Mouse (Mus musculus) cerebellum, postnatal 36 days (tissue): Measurements from ENCODE around the gene Hs2st1.

Experiments
- DNase-seq, 2 experiments: peaks; one replicate each; pipeline ENCODE4 v3.0.0; 2021 to 2022; ENCODE audit warnings: mixed read lengths in 2 of 2

The Hs2st1 gene

DNA sequence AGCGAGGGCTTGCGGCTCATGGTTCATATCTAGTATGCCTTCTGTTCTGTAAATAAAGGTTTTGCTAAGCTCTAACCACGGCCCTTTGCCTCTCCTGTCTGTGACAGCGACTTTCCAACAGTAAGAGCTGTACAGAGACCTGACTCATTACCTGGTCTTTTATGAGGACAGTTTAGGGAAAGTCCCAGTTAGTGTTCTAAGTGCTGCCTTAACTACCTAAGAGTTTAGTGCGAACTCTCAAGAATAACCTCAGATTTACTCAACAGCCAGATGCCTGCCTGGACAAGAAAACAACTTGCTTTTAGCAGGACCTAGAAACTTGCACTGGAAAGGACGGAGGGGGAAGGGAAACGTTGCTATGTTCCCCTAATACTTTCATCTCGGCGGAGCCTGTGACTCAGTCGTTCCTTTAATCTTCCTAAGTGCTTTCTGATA lies 137.8 kb downstream of the Hs2st1 start:
- no peak for DNase-seq

DNA sequence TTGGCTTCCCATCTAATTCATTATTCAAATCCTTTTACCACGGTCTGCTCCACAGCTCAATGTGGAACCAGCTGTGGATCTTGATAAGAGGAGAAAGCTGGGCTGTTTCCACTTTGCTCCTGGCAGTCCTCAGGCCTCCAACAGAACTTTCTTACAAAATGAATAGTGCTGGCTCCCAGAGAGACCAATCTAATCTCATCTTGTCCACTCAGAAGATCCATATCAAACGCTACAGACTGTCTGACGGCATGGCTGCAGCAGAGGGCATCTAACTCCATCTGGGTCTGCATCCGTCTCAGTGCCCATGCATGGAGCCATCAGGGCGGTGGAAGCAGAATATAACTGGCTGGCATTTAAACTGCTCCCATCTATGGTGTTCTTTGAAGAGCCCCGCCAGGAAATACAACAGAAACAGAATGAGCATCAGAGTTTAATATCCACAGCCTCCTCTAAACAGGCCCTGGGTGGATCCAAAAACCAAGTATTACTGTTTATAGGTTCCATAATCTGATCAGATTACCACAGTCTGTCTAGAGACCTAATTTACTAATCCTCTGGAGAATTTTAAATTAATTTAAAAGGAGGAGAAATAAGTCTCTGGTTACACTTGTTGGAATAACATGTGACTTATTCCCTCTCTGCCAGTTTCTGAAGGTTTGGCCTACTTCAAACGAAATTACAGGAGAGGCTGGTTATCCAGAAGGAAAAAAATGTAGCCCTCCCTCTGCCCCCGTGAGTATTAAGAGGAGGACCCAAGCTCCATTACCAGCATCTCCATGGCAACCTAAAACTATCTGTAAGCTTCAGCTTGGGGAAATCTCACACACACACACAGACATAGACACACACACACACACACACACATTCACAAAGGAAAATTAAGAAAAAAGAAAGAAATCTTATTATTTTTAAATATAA lies 141.2 kb downstream of the Hs2st1 start:
- DNase-seq = no peak

DNA sequence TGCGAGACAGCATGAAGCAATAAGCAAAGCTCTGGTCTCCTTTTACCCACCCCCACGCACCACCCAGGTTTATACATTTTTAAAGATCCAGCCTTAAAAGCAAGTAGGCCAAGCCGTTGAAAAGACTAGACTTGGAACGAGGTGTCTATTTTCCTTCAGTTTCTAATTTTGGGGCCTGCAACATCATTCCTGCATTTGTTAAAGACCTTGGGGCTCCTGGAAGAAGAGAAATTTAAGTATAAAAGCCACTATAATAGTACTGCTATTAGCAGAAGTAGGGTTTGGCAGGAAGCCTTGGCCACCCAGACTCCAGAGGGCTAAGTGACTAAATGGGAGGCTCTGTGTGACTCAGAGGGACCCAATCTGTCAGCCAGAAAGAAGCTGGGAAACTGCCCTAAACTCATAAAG lies 144.9 kb downstream of the Hs2st1 start:
- DNase-seq = peak; percentile 11 to 14

DNA sequence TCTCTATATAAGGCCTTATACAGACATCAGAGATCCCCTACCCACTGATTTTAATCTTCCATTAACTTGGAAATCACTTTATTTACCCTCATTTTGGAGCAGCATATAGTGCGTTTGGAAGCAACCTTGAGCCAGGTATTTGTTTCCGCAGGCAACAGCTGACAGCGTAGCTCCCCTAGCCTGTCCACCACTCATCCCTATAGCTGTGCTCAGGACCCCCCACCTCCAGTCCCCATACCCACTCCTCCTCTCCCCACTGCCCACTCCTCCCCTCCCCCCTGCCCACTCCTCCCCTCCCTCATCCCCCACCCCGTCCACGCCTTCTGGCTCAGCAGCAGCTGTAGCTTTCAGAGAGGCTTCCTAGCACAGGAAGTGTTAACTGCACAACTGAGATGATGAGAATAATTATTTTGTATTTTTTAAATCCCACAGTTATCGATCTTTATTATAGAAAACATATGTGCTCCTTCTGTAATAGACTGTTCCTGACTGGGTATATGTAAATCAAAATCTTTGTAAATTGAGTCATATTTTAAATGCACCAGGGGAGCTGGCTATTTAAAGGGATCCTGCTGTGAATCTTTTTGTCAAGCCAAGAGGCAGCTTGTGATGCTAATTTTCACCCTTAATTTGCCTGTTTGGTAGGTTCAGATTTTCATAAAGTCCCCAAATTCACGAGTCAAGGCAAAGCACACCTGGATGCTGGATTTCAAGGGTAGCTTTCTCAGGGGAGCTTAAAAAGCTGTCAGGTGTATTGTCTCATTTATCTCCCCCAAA lies 148.4 kb downstream of the Hs2st1 start:
- no peak for DNase-seq

DNA sequence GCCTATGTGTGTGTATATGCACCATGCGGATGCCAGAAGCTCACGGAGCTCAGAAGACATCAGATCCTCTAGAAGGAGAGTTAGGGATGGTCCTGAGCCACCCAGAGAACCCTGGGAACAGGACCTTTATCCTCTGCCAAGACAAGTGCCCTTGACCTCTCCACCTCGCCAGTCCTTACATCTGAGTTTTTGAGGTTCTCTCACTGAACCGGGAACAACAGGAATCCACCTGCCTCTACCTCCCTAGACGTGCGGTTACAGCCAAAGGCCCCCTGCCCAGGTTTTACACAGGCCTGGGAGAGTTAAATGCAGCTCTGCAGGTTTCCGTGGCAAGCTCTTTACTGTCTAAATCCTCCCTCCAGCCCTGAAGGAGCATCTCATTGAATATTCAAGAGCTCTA lies 156.2 kb downstream of the Hs2st1 start:
- DNase-seq = no peak

DNA sequence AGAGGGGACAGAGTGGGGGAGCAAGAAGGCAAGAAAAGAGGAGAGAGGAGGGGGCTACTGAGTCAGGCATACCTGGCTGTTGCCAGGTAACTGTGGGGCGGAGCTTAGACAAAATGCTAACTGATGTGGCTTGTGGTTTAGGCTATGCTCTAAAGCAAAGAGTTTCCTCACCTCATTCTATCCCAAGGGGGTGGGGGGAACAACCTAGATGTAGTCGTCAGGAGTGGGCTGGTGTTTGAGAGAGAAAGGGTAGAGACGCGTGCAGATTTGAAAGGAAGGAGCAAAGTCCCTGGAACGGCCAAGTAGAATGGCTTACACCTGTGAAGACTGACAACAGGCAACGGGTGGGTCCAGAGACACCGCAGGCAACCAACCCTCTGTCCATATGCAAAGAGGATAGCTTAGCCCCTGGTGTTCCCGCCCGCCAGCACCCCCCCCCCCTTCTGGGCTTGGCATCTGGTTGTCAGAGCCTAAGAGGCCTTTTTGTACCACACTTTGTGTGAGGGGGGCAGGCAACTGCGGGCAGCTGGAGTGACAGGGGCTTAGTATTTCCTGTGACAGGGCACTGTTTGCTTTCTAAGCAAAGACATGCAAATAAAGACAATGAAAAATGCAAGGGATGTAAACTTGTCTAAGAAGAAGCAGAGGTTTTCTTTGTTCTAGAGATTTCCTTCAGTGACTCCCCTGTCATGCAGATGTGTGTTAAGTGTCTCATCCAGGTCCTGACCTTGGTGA lies 157.3 kb downstream of the Hs2st1 start:
- DNase-seq = no peak

DNA sequence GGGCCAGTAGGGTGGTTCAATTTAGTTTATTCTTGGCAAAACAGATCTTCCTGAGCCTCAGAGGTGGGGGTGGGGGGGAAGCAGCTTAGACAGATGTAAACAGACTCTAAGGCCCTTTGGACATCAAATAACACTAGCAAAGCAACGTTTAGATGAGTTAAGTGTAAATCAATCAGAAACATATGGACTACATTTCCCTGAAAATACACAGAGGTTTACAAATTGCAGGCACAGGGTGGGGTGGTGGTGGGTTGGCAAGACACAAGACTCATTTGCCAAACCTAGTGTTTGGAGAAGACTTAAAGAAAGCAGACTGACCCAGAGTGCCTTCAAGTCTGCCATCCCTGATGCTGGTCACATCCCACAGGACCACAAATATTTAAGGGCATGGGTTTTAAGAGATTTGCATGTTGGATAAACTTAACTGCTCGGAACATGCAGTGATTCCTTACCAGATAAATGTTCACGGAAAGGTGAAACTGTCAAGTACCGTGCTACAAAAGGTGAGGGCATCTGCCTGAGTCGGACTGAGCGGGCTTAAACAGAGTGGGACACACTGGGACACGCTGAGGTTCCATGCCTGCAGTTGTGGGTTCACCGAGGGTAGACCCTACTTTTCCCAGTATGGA lies 158.2 kb downstream of the Hs2st1 start:
- DNase-seq = no peak

DNA sequence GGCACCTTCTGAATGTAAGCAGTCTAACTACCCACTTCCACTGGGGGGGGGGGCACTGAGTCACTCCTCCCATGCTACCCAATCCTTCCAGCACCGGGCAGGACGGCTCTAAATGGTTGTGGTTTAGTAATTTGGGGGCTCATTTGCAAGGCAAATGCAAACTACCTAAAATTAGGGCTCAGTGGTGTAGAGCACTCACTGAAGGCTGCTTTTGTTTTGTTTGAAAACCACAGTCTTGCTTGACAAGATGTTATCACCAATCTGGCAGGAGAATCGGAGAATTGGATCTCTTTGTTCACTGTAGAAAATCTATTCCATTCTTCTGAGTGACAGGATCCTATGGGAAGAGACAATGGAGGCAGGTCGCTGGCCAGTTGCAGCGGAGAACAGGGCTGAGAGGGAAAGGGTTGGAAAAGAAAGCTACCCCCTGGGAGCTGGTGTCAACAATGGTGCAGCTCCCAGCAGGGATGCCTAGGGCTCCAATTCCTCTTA lies 158.9 kb downstream of the Hs2st1 start:
- DNase-seq = no peak

DNA sequence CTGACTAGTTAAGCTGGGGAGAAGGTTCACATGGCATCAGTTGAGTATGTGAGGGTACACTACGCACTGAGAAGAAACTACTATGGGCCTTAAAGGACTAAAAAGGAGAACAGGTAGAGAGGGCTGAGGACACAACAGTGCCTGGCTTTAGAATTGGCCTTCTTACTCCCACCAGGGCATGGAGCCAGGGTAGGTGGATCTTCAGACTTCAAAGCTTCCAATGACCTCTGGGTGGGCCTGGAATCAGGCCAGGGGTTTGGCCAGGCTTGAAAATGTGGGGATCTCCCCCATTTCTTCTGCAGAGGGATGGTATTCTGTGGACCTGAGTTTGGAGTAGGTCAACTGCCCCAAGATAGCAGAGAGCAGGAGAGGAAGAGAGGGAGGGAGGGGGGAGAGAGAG lies 161.0 kb downstream of the Hs2st1 start:
- DNase-seq = no peak

DNA sequence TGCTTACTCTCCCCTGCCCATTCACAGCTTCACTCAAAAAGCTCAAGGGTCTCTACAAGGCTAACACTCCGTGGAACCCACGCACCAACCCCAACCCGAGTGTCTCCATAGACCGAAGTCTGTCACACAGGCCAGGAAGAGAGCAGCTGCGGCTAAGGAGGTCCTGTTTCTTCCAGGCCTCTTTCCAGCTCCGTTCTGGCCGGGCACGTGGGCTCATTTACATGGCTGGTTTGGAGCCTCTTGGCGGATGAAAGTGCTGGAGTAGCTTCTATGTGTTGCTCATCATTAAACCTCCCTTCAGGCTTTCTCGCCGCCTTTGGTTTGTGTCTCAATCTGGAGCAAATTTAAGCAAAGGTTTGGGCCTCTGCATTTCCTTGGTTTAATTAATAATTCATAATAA lies 164.7 kb downstream of the Hs2st1 start:
- no peak for DNase-seq

DNA sequence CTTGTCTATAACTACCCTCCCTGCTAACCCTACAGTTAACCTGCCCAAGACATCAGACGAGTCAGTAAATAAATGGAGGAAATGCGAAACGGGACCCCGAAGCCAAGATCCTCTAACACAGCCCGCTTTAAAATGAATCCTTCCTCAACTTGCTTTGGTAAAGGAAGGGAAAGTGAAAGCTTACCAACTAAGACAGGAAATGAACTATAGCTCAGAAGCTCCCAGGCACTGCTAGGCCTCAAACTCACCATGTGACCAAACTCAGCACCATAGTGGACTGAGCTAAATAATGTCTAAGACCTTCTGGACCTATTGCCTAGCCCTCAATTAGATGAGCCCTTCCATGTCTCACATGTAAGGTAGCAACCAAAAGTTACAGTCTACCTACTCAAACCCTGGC lies 168.7 kb downstream of the Hs2st1 start:
- DNase-seq = no peak

DNA sequence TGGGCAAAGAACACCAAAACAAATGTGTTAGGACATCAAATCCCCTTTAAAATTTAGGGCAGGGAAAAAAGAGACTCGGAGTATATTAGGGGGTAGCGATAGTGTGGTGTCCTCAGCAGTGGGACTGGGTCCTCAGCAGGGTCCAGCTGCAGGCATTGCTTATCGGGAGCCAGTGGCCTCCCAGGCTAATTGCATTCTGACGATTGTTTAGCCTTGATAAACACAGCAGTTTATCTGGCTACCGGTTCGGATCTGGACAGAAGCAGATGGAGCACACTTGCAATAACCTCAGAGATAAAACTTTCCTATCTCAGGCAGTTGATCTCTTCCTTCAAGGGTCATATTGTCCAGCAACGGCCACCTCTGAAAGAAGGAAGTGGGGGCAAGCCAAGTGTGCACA lies 169.1 kb downstream of the Hs2st1 start:
- DNase-seq = no peak

DNA sequence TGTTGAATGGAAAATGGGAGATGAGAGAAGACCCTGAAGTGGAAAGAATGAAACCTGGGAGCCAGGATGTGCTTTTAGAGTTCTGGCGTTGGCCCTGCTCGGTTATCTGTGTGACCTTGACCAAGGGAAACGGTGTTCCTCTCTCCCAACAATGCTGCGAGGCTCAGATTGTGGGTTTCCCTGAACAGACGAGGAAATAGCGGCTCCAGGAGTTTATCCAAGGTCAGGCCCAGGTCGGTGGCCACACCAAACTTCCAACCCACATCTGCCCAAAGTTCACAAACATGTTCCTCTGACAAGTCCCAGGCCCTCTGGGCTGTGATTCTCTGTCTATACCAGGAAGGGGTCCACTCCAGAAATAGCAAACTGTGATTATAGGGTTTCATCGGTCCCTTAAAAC lies 169.6 kb downstream of the Hs2st1 start:
- DNase-seq = no peak

DNA sequence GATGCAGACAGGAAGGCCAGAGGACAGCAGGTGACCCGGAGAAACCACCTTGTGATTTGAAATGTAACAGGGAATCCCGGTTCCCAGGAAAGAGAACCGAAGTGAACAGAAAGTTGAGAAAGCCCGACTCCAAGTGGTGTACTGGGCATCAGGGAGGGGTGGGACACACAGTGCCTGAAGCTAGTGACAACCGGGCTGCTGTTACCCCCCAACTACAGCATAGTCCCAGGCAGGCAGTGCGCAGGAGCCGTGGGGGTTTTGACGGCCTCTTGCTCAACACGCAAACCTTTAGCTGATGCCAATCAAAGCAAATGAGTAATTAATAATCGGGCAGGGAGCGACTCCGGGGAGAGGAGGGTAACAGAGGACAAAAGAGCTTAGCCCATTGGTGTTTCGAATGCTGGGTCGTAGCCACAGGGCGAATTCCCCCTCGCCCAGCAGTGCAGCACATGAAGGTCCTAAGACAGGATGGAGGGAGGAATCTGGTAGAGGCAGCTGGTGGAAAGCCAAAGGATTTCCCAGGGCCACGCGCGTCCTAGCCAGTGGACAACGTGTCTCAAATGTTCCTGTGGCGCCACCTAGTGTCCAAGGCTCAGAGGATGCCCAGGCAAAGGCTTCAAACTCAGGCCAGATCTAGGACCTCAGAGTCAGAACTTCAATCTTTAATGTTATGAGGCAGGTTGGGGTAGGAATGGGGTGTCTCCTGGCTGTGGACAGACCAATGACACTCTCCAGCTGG lies 170.5 kb downstream of the Hs2st1 start:
- DNase-seq = peak; percentile 79 to 81

DNA sequence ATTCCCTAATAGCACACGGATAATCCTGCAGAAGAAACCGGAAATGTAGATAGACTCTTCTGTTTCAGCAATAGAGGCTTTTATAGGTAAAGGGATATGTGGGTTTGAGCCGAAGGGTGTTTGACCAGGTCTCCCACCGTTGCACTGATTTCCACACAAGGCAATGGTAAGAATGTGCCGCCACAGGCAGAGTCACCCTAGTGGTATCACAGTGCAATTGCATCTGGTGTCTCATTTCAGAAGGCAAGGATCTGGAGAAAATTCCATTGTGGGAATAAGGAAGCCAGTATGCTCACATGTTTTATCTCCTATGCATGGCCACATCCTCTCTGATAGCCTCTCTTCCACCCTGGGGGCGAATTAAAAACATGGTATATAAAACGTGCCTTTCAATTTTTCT lies 171.8 kb downstream of the Hs2st1 start:
- DNase-seq = no peak

DNA sequence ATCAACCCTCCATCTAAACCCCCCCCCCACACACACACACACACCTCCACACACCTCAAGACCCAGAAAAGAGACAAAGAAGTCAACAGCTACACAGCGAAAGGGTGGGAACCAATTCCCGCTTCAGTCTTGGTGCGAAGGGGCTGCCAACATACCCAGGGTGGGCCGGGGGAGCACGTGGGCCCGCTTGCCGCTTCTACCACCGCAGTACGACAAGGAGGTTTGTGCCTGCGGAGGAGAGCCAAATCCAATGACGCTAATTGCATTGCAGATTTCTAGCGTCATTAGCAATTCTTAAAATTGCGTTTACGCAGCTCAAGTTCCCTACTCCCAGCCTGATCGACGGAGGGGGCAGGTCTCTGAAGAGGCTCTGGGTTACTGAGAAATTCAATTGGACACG lies 173.5 kb downstream of the Hs2st1 start:
- no peak for DNase-seq

DNA sequence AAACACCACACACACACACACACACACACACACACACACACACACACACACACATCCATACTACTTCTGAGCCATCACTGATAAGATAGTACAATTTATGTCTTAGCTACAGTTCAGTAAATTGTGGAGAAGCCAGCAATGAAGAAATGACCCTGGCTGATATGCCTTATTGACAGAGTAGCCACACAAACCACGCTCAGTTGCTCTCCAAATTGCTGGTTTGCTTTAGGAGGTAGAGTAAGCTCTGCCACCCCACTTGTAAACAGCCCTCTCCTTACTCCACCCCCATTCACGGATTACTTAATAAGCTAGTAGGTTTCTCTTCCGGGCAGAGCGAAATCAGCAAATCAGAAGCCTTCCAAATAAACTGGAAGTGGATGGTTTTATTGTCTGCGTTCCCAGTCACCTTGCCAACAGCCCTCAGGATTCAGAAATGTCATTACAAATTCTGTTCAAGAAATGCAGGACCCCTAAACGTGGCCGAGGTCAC lies 175.5 kb downstream of the Hs2st1 start:
- no peak for DNase-seq

DNA sequence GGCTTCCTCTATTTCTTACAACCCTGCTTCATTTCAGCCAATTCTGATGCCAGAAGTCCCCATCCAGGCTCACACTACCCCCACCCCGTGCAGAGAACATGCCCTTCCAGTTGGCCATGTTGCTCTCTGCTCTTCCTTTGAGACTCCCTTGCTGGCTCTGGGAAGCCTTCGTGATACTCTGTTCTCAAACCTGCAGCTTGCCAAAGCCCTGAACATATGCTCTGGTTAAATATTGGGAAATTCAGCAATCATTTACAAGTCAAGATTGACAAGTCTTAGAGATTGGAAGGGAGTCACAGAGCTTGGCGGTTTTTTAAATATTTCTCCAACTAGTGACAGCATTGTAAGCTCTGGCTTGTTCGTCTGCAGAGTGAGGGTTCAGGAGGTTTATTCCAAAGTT lies 183.5 kb downstream of the Hs2st1 start:
- no peak for DNase-seq

DNA sequence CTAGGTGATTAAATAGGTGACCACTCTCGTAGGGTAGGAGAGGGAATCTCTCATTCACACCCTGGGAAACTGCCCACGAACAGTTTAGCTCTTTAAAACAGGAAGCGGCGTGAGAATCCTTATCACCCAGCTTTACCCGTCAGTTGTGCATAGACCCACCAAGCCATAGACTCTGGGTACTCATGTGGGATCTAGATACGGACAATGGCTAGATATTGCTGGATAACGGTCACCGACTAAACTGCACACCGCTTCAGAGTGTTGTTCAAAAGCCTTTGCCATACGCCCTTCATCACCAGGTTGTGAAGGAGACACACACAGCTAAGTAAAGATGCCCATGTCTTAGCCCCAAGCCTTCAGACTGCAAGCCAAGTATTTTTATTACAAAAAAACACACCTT lies 185.3 kb downstream of the Hs2st1 start:
- no peak for DNase-seq

DNA sequence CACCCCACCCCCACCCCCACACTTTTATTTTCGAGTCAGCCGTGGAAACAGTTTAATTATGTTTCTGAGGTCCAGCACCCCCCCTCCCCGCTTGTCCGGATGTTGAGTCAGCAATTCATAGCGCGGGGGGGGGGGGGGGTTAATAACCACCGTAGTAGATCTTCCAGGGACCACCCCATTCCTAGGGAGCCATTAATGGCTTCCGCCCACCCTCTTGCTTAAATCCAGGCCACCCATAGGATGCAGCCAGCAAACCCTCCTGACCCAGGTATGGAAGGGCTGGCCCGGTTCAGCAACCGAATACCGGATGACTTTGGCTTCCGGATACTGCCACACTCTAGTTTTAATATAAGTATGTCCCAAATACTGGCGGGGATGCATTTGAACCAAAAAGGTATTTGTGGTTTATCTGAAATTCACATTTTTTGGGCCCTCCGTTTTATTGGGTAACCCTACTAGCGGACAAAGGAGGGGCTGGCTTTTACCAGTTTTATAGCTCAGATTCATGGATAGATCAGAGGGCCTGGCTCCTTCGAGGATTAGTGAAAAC lies 188.5 kb downstream of the Hs2st1 start:
- DNase-seq = no peak

DNA sequence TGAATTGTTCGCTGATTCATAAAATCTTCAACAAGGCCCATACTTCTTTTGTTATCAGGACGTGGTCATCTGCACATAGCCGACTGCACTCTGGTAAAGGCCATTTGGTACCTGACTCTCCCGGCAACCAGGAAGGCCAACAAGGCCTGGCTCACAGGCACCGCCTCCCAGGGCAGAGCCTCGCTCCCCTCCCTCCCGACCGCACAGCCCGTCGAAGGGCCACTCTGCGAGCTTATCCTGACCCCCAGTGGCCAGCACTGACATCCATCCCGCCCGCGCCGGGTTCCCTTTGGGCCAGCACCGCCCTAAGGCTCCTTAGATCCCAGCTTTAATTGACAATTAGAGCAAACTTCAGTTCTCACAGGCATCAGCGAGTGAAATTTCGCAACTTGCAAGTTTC lies 189.1 kb downstream of the Hs2st1 start:
- peak; percentile 17 to 44 for DNase-seq
